Mouse (Mus musculus) left cerebral cortex, postnatal 25 days (tissue): Measurements from ENCODE around the gene Dusp3. TPM values are rescaled to one million over a fixed set of nuclear protein-coding genes. Genes with fewer than 3 reads are reported as not detected.
A peak's percentile ranks its signal among the peaks of the same experiment; 100 is the strongest.

Experiments used
- DNase-seq, 2 experiments: peaks; one replicate each; pipeline ENCODE4 v3.0.0; 2022; ENCODE audit warnings: low spot score in 2 of 2, mixed read lengths in 1 of 2
- intact Hi-C: fragments of 180-260 bp; cut with DNase I; formaldehyde crosslinking; loops from one replicate; pipeline ENCODE4 v1.15.1; 2025
- total RNA-seq, 2 experiments: library from RNA; stranded (reverse); gene quantifications; 2 replicates each; pipeline ENCODE4 v1.2.3; 2021

Gene Dusp3
- total RNA-seq, 2 experiments from 2014 or later: 217 to 237 TPM

DNA sequence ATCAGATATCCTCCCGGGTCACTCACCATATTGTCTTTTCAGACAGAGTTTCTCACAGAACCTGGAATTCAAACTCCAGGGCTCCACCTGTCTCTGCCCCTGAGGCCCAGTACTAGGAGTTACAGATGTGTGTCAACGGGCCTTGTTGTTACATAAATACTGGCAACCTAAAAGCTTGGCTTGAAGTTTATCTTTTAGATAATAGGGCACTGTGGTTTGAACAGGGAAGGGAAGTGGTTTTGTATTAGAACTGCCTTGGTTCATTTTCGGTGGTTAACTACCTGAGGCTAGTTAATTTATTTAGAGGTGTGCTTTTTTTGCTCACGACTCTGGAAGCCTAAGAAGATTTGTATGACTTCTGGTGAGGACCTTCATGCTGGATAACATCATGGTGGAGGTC, 33.4 kb downstream of the Dusp3 start:
- intact Hi-C loops: no loop called here
- no peak for DNase-seq

DNA sequence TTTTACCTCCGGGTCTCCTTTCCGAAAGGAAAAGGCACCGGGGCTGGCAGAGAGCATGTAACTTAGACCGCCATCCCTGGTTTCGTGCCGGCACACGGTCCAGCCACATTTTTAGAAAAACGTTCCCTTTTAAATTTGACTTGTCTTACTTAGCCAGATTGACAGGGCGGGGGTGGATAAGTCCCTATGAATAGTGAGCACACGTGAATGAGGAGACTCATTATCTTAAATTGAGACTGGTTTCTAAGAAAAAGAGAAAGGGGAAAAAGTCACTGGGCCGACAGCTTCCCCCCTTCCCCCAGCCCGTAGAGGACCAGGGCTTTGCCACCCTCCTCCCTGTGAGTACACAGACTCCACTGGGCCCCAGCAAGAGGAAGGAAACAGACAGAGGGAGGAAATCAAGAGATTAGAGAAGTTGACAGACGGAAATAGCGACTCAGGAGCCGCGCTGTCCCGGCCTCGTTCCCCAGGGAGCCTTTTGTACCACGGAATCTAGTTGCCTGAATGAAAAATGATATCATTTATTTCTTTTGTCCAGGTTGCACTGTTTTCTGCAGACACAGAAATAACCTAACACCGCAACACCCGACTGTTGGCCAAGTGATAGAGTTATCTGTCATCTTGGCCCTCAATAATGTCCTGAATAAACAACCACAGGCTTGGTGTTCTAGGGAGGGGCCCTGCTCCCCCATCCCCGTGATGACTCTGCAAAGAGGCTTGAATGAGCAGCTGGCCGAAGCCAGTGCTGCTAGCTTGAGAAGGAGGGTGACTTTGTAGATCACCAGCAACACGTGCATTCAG, 34.1 kb downstream of the Dusp3 start:
- DNase-seq: no peak
- intact Hi-C loops: no loop called here

DNA sequence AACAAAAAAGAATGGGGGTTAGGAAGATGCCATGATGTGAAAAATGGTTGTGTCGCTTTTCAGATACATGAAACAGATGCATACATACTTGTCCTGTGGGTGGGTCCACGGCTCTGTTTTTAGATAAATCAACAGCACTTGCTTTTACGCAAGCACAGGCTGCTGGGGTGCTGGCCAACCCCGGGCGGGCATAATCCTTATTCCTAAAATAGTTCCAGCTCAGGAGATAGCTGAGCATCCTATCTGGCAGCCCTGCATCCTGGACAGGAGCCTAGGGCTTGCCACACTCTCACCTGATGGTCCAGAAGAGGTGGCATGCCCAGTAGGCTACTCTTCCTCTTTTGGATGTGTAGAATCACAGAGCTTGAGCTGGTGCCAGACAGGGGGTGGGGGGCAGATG, 36.8 kb downstream of the Dusp3 start:
- intact Hi-C loops: no loop called here
- DNase-seq: peak in 1 of 2 experiments; percentile 66

DNA sequence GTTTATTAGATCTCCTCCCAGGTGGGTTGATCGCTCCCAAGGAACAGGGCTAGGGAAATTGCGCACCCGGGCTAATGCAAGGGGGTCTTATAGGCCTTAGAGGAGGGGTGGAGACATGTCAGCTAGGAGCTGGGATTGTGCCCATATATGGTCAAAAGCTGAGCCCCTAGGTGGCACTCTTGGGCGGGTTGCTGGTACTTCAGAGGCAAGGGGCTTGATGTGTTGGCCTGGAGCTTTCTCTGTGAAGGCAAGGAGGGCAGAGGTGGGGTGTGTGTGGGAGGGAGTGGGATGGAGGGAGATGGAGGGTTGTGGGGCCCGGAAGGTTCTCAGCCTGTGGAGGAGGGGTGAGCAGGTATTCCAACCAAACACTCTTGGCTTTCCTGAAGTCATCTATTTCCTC, 40.3 kb downstream of the Dusp3 start:
- intact Hi-C loops: no loop called here
- DNase-seq: no peak

DNA sequence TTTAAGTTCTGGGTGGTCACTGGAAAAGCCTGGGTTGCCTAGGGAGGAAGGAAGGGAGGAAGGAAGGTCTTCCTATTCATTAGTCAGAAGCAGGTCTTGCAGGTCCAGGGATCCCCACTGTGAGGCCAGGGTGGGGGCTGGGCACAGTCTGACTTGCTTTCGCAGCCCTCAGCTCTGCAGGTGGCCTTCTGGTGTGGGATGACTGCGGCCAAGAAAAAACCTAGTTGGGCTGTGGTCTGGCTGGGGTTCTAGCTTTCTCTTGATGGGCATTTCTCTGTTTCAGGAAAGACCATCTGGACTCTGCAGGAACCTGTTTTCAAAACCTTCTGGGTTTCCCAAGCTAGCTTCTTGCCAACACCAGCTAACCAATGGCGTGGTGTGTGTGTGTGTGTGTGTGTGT, 43.8 kb downstream of the Dusp3 start:
- DNase-seq: no peak
- intact Hi-C loops: no loop called here

DNA sequence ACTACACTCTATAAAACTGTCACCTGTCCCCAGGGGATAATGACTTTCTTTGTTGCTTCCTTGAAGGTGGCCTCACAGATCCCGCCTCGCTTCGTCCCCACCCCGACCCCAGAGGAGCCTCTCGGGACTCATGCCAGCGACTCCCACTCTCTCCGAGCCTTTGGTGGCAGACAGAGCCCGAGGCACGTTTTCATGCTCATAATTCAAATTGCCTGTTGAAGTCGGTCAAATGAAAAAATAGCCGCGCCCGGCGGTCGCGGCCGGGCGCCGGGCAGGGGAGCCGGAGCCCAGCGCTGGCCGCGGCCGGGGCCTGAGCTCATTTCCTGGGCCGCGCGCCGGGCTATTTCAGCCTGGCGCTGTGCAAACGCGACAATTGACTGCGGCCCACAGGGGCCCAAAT, 49.7 kb downstream of the Dusp3 start:
- DNase-seq: no peak
- intact Hi-C loops: no loop called here

DNA sequence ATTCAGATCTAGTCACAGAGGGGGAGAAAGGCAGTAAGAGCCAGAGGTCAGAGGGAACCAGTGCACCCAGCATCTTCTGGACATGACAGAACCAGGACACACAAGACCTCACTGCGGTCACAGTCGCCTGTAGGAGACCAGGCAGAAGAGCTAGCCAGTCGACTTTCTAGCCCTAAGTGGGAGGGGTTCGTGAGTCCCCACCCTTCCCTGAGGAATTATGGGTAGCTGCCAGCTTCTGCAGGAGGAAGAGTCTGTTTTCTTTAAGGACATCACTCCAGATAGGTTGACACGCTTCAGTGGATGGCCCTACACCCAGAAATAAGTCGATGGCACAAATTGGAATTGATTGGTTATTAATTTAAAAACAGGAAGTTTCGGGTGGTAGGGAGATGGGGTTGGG, 50.4 kb downstream of the Dusp3 start:
- DNase-seq: no peak
- intact Hi-C loops: no loop called here

DNA sequence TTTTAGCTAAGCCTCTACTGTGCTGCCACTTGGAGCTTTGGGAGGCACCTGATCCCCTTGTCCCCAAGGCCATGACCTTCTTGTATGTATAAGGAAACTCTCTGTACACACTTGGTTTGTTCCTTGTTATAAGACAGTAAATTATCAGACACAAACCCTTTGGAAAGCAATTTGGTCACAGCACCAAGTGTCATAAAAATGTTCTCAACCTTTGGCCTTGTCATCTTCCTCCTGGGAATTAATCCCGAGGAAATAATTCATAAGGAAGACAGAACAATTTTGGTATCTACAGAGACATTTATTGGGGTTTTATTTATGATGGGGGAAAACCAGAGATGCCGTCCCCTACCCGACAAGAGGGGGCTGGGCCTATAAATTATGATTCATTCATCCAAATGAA, 51.1 kb downstream of the Dusp3 start:
- DNase-seq: no peak
- intact Hi-C loops: no loop called here

DNA sequence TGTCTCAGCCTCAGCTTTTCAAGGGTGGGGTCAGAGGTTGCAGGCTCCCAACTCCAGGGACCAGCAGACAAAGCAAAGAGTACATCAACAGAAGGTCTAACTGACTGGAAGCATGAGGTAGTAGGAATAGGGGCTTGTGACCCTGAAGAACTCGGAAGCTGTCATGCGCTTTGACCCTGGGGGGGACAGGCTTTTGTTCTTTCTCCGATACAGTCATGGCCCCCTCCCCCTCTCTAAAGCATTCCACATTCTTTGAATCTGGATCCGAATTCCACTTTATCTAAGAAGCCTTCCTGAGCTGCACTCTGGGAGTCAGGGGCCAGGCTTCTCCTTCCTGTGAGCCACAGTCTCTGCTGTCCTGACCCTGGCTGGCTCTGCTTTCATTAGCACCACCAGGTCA, 54.8 kb downstream of the Dusp3 start:
- no peak for DNase-seq
- intact Hi-C loops: no loop called here

DNA sequence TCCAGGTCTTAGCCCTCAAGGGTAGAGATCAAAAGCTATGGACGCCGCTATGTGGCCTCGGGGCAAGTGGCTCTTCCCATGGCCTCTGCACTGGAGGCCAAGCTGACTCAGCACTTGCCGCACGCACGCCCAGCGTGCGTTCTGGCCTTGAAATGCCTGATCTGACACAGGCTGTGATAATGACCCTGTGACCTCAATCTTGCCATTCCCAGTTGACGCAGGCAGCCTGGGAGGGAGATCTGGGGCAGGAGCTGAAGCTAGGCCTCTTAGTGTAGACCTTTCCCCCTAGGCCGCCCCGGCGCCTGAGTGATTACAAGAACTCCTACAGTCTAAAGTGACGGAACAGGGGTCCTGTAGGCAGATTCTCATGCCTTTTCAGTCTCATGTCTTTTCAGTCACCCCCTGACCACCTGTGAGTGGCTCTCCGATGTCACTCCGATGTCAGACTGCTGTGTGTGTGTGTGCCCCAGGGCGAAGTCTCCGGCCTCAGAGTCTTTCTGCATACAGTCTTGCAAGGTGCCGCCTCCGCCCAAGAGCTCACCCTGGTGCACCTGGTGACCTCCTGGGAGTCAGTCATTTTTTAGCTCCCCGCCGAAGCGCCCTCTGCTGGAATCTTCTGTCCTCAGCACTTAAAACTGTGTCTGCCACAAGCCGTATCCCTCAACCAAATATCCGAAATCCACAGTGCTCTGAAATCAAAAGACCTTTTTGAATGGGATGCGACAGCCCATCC, 58.6 kb downstream of the Dusp3 start:
- DNase-seq: no peak
- intact Hi-C loops: no loop called here

DNA sequence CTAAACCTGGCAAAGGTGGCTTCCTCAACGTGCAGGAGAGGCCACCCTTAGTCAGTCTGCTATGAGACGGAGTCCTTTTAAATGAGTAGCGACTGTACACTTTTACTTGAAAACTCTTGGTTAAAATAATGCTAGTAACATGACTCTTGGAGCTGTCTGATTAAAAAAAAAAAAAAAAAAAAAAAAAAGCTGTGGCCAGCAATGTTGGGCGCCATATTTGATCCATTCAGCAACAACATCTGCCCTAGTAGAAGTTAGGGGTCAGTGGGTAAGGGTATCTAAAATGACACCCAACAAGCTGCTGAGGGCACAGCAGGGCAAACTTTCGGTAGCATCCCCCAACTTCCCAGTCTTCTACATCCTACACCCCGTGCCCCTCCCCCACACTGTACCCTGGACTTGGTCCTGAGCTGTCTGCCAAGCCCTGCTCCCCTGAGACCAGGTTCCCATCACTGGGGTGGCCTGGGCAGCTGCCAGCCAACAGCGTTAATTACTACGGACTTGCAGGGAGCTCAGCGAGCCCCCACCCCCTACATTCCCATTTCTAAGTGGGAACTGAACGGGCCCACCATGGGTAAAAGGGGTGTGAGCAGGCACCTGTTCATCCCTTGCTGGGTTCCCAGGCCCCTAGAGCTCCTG, 59.7 kb downstream of the Dusp3 start:
- no peak for DNase-seq
- intact Hi-C loops: no loop called here

DNA sequence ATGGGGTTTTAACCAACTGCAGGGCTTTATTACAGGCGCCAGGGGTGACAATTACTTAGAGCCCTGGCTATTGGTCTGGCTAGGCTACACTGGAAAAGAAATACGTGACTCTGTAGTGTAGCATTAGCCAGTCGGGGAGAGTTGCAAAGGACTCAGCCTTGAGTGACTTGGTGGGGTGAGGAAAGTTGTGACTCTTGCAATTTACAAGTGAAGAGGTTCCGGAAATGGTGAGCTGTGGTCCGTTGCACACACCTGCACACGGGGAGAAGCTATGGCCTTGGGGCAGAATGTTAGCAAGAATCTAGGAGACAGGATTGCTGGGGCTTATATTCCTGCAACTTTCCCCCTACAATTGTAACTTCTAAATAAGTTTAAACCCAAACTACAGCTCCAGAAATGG, 61.2 kb downstream of the Dusp3 start:
- intact Hi-C loops: no loop called here
- no peak for DNase-seq

DNA sequence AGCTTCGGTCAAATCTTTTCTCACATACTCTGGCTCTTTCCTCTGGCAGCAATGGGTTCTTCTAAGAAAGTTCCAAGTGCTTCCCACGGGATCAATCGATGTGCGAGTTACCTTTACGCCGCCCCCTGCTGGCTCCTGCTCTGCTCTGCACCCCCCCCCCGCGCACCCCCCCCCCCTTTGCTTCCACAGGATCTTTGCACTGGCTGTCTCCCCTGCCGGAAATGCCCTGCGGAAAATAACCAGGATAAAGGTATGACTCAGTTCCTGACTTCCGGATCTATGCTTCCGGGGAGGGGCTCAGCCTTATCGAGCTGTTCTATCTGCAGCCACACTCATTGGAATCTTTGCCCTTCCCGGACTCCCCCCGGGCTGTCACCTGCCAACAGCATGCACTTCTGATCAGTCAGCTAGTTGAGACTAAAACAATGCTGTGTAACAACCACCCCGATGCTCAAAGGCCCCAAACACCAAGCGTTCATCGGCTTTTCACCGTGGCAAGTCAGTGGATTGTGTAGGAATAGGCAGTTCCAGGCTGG, 62.3 kb downstream of the Dusp3 start:
- intact Hi-C loops: loop anchor here (5.0 kb wide), 1 partner anchor 118 kb away; the partner anchor contains the start of gene Cd300lg
- no peak for DNase-seq

DNA sequence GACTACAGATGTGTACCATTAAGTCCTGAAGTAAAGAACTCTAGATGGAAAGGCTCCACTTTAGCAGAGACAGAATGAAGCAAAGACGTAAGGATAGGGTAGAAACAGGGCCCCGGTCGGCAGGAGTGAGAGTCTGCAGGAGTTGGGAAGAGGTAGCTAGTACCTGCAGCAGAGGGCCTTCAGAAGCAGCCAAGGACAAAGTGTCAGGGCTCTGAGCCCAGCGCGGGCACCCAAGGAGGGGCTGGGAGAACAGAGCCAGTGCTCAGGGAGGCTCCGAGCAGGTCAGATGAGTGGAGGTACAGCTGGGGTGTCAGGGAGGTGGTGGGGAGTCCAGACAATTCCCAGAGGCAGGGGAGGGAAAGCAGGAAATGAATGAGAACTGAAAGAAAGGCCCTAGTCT, 62.8 kb downstream of the Dusp3 start:
- intact Hi-C loops: loop anchor here (5.0 kb wide), 1 partner anchor 118 kb away; the partner anchor contains the start of gene Cd300lg
- no peak for DNase-seq

DNA sequence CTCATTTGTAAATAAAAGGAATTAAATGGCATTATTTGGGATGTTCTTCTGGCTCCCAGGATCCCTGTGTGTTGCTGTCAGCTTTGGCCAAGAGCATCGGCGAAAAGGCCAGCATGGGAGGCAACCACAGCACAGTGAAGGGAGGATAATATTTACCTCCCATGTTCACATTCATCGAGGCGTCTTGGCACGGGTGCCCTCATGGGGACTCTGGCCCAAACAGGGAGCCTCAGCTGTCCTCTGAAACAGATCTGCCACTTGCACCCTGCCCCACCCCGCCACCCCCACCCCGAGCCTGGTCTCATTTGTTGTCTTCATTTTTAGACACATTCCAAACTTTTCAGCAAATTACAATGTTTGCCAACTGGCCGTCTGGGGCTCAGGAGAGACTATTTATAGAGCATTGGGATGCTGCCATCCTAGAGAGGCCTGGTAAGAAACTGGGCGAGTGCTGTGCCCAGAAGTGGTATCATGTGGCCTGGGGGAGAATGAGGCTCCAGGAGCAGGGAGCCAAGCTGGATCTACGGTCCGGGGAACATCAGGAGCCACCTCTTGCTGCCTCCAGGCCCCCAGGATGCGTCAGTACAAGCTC, 65.4 kb downstream of the Dusp3 start:
- peak in 1 of 2 experiments; percentile 33 for DNase-seq
- intact Hi-C loops: loop anchor here (5.0 kb wide), 1 partner anchor 121 kb away; the partner anchor contains the start of gene Cd300lg

Other genes with a start within 250 kb of the Dusp3 start
- gene Etv4, start 201.6 kb downstream of the Dusp3 start, total RNA-seq: 10 to 100 TPM; 18.1 to 20.3 TPM
- under 1 TPM; 0.53 to 0.78 TPM for gene Meox1, start 92.6 kb downstream of the Dusp3 start, total RNA-seq
- gene Sost, start 20.0 kb downstream of the Dusp3 start, total RNA-seq: not detected
- not detected for gene Cfap97d1, start 2.7 kb downstream of the Dusp3 start, total RNA-seq
- 10 to 100 TPM; 71.2 to 72.9 TPM for gene Mpp3, start 41.4 kb upstream of the Dusp3 start, total RNA-seq
- gene Cd300lg, start 54.5 kb upstream of the Dusp3 start, total RNA-seq: not detected
- gene Mpp2, start 101.5 kb upstream of the Dusp3 start, total RNA-seq: 100 to 1,000 TPM; 153 to 174 TPM
- not detected for gene Ppy, start 114.3 kb upstream of the Dusp3 start, total RNA-seq
- gene Pyy, start 120.8 kb upstream of the Dusp3 start, total RNA-seq: not detected
- gene Nags, start 158.5 kb upstream of the Dusp3 start, total RNA-seq: not detected
- 10 to 100 TPM; 24.8 to 28.0 TPM for gene Tmem101, start 169.4 kb upstream of the Dusp3 start, total RNA-seq
- gene Lsm12, start 198.3 kb upstream of the Dusp3 start, total RNA-seq: 10 to 100 TPM; 58.3 to 66.4 TPM
- gene G6pc3, start 202.6 kb upstream of the Dusp3 start, total RNA-seq: 10 to 100 TPM; 55.7 to 61.8 TPM
- 100 to 1,000 TPM; 243 to 261 TPM for gene Hdac5, start 243.2 kb upstream of the Dusp3 start, total RNA-seq